8 mouse cellular contexts compared by ENCODE assay signal in genomic region chr10:81134966-81135681, GRCm38 (mm10). TPM values are rescaled to one million over a fixed set of nuclear protein-coding genes. Genes with fewer than 3 reads are reported as not detected.
DNase-seq lines count a peak whose midpoint lies in the region; ATAC-seq lines count a peak whose summit lies in the region.

TSS of gene Zbtb7a (plus strand) at chr10:81135220.

- peak within 1 kb of the TSS; percentile 100 for H3K27ac ChIP-seq in embryonic facial prominence, embryonic 13.5 days
- peak within 1 kb of the TSS; percentile 97 for H3K27ac ChIP-seq in heart, embryonic 12.5 days (ENCODE audit: poor library complexity, severe bottlenecking)
- peak within 1 kb of the TSS; percentile 99 for H3K27ac ChIP-seq in kidney, embryonic 15.5 days
- H3K27ac ChIP-seq in liver, embryonic 15.5 days (replicated peaks): peak within 1 kb of the TSS; percentile 99
- H3K27ac ChIP-seq in neural tube, embryonic 13.5 days (replicated peaks): peak within 1 kb of the TSS; percentile 98

- no peak for ATAC-seq in embryonic facial prominence, embryonic 13.5 days (ENCODE audit: insufficient number of reproducible peaks, insufficient read depth, low FRiP score, low TSS enrichment, low read depth)
- ATAC-seq in heart, embryonic 12.5 days (ENCODE audit: insufficient number of reproducible peaks, low FRiP score): no peak
- no peak for ATAC-seq in kidney, embryonic 15.5 days (replicated peaks; ENCODE audit: low FRiP score)
- no peak for ATAC-seq in liver, embryonic 15.5 days (ENCODE audit: insufficient read depth)
- ATAC-seq in neural tube, embryonic 13.5 days (ENCODE audit: low read depth): no peak

- peak within 1 kb of the TSS; percentile 88 for H3K4me3 ChIP-seq in embryonic facial prominence, embryonic 13.5 days
- peak within 1 kb of the TSS; percentile 74 for H3K4me3 ChIP-seq in heart, embryonic 12.5 days
- H3K4me3 ChIP-seq in kidney, embryonic 15.5 days (replicated peaks): peak within 1 kb of the TSS; percentile 81
- peak within 1 kb of the TSS; percentile 86 for H3K4me3 ChIP-seq in liver, embryonic 15.5 days (replicated peaks)
- H3K4me3 ChIP-seq in neural tube, embryonic 13.5 days: peak within 1 kb of the TSS; percentile 85

- H3K9ac ChIP-seq in embryonic facial prominence, embryonic 13.5 days: peak within 1 kb of the TSS; percentile 96
- peak within 1 kb of the TSS; percentile 92 for H3K9ac ChIP-seq in heart, embryonic 12.5 days
- H3K9ac ChIP-seq in kidney, embryonic 15.5 days: peak within 1 kb of the TSS; percentile 97
- H3K9ac ChIP-seq in liver, embryonic 15.5 days: peak within 1 kb of the TSS; percentile 99
- peak within 1 kb of the TSS; percentile 97 for H3K9ac ChIP-seq in neural tube, embryonic 13.5 days

- 2% methylated on average over 41 of the region's 41 CpGs for WGBS in embryonic facial prominence, embryonic 13.5 days
- 3% methylated on average over 41 of the region's 41 CpGs for WGBS in heart, embryonic 12.5 days
- 3% methylated on average over 41 of the region's 41 CpGs for WGBS in kidney, embryonic 15.5 days
- under 1% methylated on average over 41 of the region's 41 CpGs for WGBS in liver, embryonic 15.5 days (ENCODE audit: insufficient replicate concordance)
- 2% methylated on average over 41 of the region's 41 CpGs for WGBS in neural tube, embryonic 13.5 days

- peaks cover 35% of the 10 kb centered on the region for H3K4me1 ChIP-seq in embryonic facial prominence, embryonic 13.5 days
- H3K4me1 ChIP-seq in heart, embryonic 12.5 days (replicated peaks): peaks cover 38% of the 10 kb centered on the region
- peaks cover 44% of the 10 kb centered on the region for H3K4me1 ChIP-seq in kidney, embryonic 15.5 days
- H3K4me1 ChIP-seq in liver, embryonic 15.5 days (replicated peaks): peaks cover 61% of the 10 kb centered on the region
- peaks cover 36% of the 10 kb centered on the region for H3K4me1 ChIP-seq in neural tube, embryonic 13.5 days (replicated peaks)

- peaks cover 29% of the 10 kb centered on the region for H3K27me3 ChIP-seq in embryonic facial prominence, embryonic 13.5 days
- peaks cover 5% of the 10 kb centered on the region; the same call in 1 of the 2 replicates for H3K27me3 ChIP-seq in heart, embryonic 12.5 days (replicated peaks)
- H3K27me3 ChIP-seq in kidney, embryonic 15.5 days: peaks cover 15% of the 10 kb centered on the region
- H3K27me3 ChIP-seq in liver, embryonic 15.5 days: no peaks in the 10 kb centered on the region
- H3K27me3 ChIP-seq in neural tube, embryonic 13.5 days: peaks cover 52% of the 10 kb centered on the region

- peak within 1 kb of the TSS; percentile 97 for H3K4me2 ChIP-seq in embryonic facial prominence, embryonic 13.5 days
- peak within 1 kb of the TSS; percentile 99 for H3K4me2 ChIP-seq in heart, embryonic 12.5 days
- peak within 1 kb of the TSS; percentile 90 for H3K4me2 ChIP-seq in kidney, embryonic 15.5 days
- peak within 1 kb of the TSS; percentile 95 for H3K4me2 ChIP-seq in liver, embryonic 15.5 days
- peak within 1 kb of the TSS; percentile 98 for H3K4me2 ChIP-seq in neural tube, embryonic 13.5 days

- no peaks in the 10 kb centered on the region for H3K9me3 ChIP-seq in embryonic facial prominence, embryonic 13.5 days
- no peaks in the 10 kb centered on the region for H3K9me3 ChIP-seq in heart, embryonic 12.5 days (replicated peaks)
- H3K9me3 ChIP-seq in kidney, embryonic 15.5 days (replicated peaks): no peaks in the 10 kb centered on the region
- H3K9me3 ChIP-seq in liver, embryonic 15.5 days (replicated peaks): no peaks in the 10 kb centered on the region
- no peaks in the 10 kb centered on the region for H3K9me3 ChIP-seq in neural tube, embryonic 13.5 days

- peak; percentile 28 to 37 for DNase-seq in B cell, adult 2 months
- peak; percentile 70 for DNase-seq in ZHBTc4 (ENCODE audit: low read depth, low spot score)
- no peak for DNase-seq in ovary, postnatal 36 days (ENCODE audit: low spot score)

- H3K36me3 ChIP-seq in embryonic facial prominence, embryonic 13.5 days: no peaks in the 10 kb centered on the region
- no peaks in the 10 kb centered on the region for H3K36me3 ChIP-seq in heart, embryonic 12.5 days
- no peaks in the 10 kb centered on the region for H3K36me3 ChIP-seq in kidney, embryonic 15.5 days
- H3K36me3 ChIP-seq in liver, embryonic 15.5 days (replicated peaks): peaks cover 8% of the 10 kb centered on the region
- H3K36me3 ChIP-seq in neural tube, embryonic 13.5 days: no peaks in the 10 kb centered on the region

RNA-seq across cellular contexts. Expression of gene Zbtb7a, which starts in this region (rescaled TPM):
- polyA plus RNA-seq in embryonic facial prominence, embryonic 13.5 days (2015; fragmentation: Nextera tagmentation; extraction: Ambion mirVana): 27.0 and 27.9 TPM in 2 replicates
- 24.7 and 24.8 TPM in 2 replicates for polyA plus RNA-seq in heart, embryonic 12.5 days (2016; fragmentation: Nextera tagmentation; extraction: Ambion mirVana)
- 25.6 and 26.6 TPM in 2 replicates for polyA plus RNA-seq in kidney, embryonic 15.5 days (2015; fragmentation: Nextera tagmentation; extraction: Ambion mirVana)
- polyA plus RNA-seq in liver, embryonic 15.5 days (2015; fragmentation: Nextera tagmentation; extraction: Ambion mirVana): 47.6 and 56.9 TPM in 2 replicates
- 12.2 and 14.9 TPM in 2 replicates for polyA plus RNA-seq in neural tube, embryonic 13.5 days (2015; fragmentation: Nextera tagmentation; extraction: Ambion mirVana)
